Mouse (Mus musculus): Measurements from ENCODE around the gene Lrp1.

The Lrp1 gene

DNA sequence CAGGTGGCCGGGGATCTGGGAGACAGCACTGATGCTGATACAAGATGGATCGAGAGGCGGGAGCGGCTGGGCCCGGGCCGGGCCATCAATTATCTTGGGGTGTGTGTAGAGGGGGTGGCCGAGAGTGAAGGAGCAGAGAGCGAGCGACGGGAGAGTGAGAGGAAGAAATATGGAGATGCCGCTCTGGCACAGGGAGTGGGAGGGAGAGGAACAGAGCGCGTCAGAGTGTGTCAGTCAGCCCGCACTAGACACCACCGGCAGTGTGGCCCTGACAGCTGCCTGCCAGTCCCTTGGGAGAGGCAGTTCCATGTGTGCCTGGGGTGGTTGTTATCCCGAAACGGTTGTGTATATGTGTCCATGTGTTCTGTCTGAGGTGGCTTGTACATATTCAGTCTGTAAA is 93.5 kb downstream of the Lrp1 start:
- in situ Hi-C loops (cut with MboI; ENCODE audit: low sequenced_read_pairs), result no loop called here

- in situ Hi-C loops (cut with MboI; ENCODE audit: low sequenced_read_pairs), result no loop called here
These were observed 94.3 kb downstream of the Lrp1 start for GRCm38 (mm10) chr10:127526681-127527080.

- in situ Hi-C loops (cut with MboI; ENCODE audit: low sequenced_read_pairs), result no loop called here
These were observed 94.9 kb downstream of the Lrp1 start for GRCm38 (mm10) chr10:127526048-127526447.

GRCm38 (mm10) chr10:127524646-127525255 is 96.2 kb downstream of the Lrp1 start:
- in situ Hi-C loops (cut with MboI; ENCODE audit: low sequenced_read_pairs), result no loop called here

DNA sequence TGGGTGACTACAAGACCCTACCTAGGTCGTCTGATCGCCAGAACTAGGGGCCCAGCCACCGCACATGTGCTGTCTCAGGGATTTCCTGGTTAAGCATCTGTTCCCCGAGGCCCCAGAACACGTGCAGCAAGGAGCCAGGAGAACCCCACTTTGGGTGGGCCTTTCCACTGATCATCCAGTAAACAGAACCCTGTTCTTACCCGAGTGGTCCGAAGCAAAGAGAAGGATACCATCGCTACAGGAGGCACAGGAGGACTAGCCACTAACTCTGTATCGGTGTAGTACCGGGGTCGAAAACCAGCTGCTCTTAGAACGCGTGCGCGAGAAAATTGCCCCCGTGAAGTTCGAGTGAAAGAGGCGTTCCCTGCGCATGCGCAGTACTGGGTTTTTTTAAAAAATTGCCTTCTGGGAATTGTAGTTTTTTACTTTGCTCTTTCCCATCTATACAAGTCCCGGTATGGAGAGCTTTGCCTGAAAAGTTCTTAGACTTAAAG is 98.8 kb downstream of the Lrp1 start, which contains the start of gene Shmt2:
Shmt2 (minus strand) TSS at position 357 of the 494 bp plus-strand sequence.
- in situ Hi-C loops (cut with MboI; ENCODE audit: low sequenced_read_pairs), result no loop called here

- in situ Hi-C loops (cut with MboI; ENCODE audit: low sequenced_read_pairs), result no loop called here
These were observed 99.3 kb downstream of the Lrp1 start for GRCm38 (mm10) chr10:127521611-127522080.

DNA sequence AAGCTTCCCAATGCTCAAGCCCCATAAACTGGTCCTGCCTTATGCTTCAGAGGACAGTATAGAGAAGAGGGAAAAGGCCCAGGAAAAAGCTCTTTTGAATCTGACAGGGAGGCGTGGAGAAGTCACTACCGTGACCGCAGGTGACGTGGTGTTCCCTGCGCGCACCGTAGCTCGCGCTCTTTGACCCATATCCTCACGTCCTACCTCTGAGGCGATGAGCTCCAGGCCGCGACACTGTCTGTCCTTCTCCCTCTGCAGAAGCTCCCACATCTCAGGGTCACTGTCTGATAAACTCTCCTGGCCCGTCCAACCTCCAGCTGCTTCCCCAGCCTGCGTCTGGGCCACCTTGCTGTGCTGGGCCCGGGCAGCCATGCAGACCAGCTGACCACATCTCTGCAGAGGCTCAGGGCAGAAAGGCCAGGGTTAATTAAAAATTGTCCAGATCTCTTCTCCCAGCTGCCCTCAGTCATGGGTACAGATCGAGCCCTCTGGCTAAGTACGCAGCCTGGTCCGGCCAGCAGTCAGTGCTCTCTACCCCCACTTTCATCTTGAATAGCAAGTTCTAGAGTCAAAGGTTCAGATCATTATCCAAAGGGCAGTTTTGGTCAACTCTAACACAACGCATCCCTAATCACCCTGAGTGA is 100.1 kb downstream of the Lrp1 start:
- in situ Hi-C loops (cut with MboI; ENCODE audit: low sequenced_read_pairs), result no loop called here

DNA sequence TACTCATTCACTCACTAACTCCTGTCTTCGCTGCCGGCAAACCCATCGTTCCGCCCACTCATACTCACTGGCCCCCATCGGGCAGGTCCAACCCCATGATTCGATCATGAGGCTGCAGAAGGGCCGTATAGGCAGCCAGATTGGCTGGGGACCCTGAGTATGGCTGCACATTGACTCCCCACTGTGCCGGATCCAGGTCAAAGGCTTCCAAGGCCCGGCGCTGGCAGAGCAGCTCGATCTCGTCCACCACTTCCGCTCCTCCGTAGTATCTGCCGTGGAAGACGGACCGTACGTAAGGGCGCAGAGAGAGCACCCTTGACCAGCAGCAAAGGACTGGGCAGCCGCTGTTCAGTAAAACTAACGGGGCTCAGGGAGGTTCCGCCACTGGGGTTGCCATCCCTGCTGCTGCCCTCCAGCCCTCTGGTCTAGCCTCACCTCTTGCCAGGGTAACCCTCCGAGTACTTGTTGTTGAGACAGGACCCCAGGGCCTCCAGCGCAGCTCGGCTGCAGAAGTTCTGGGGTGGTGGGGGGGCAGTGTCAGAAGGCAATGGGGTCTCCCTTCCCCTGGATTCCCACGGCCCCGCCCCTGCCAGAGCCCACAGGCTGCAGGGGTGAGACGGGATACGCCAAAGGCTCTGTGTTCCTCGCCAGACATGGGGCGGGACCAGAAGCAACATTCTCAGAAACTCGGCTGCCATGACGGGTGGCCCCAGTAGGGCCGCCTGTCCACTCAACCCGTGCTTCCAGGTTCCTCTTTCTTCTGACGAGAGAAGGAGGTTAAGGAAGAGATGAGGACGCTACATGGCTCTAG is 100.8 kb downstream of the Lrp1 start:
- in situ Hi-C loops (cut with MboI; ENCODE audit: low sequenced_read_pairs), result no loop called here

GRCm38 (mm10) chr10:127519041-127519701 is 101.8 kb downstream of the Lrp1 start:
- in situ Hi-C loops (cut with MboI; ENCODE audit: low sequenced_read_pairs), result no loop called here

DNA sequence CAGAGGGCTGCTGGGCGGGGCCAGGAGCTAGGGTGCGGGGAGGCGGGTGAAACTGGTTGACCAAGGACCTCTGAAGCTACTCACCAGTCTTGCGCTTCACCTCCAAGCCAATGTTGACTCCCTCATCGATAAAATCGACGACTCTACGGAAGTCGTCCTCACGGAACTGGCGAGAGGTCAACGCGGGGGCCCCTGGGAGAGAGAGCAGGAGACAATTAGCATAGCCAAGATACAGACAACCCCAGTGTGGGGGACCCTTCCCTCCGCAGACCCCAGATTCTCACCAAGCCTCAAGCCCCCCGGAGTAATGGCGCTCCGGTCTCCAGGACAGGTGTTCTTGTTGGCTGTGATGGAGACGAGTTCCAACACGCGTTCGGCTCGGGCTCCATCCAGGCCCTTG is 103.0 kb downstream of the Lrp1 start:
- in situ Hi-C loops (cut with MboI; ENCODE audit: low sequenced_read_pairs), result no loop called here

DNA sequence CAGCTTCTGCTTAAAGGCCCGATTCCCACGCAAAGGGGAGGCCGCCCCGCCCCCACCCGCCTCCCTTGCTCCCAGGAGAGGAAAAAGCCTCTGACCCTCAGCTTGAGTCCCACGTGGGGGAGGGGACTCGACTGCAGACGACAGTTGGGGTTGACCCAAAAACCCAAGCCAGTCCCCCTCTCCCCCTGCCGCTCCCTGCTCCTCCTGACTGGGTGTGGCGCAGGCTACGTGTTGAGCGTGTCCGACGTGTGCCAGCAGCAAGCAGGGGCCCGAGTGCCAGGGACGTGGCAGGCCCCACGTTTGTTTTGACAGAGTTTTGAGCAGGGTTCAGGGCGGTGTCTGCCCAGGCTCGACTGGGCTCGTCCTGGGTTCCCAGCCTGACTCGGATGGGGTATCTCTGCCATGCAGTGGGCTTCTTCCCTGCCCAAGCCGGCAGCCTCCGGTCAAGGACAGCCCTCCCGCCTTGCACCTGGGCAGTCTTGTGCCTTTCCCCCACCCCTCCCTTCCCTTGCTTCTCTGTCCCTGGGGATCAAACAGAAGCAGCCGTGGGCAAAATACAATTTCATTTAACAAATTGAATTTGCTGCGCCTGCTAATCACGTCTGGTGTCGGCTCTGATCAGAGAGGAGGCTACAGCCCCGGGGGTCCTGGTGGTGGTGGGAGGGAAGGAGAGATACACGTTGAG is 104.2 kb downstream of the Lrp1 start:
- in situ Hi-C loops (cut with MboI; ENCODE audit: low sequenced_read_pairs), result no loop called here

GRCm38 (mm10) chr10:127515983-127516459 is 104.9 kb downstream of the Lrp1 start:
- in situ Hi-C loops (cut with MboI; ENCODE audit: low sequenced_read_pairs), result no loop called here

GRCm38 (mm10) chr10:127515271-127515982 is 105.5 kb downstream of the Lrp1 start:
- in situ Hi-C loops (cut with MboI; ENCODE audit: low sequenced_read_pairs), result no loop called here

DNA sequence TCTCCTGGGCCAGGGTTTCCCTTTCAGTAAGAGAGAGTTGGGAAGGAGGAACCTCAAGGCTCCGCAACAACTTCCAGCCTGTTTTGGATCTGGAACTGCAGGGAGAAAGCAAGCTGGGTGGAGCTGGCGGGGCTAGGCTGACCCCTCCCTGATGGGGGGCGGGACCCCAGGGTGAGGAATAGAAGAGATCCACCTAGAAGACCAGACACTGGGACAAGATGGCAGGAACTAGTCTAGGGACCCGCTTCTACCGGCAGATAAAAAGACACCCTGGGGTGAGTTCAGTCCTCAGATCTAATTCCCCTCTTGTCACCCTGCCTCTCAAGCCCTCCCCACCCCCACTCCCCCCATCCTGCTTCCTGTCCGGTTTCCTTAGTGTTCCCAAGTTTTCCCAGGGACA is 106.2 kb downstream of the Lrp1 start, which contains the start of gene Ndufa4l2:
Ndufa4l2 (plus strand) TSS at position 204 of the 400 bp plus-strand sequence.
- in situ Hi-C loops (cut with MboI; ENCODE audit: low sequenced_read_pairs), result no loop called here

GRCm38 (mm10) chr10:127514111-127514698 is 106.7 kb downstream of the Lrp1 start:
- in situ Hi-C loops (cut with MboI; ENCODE audit: low sequenced_read_pairs), result no loop called here

DNA sequence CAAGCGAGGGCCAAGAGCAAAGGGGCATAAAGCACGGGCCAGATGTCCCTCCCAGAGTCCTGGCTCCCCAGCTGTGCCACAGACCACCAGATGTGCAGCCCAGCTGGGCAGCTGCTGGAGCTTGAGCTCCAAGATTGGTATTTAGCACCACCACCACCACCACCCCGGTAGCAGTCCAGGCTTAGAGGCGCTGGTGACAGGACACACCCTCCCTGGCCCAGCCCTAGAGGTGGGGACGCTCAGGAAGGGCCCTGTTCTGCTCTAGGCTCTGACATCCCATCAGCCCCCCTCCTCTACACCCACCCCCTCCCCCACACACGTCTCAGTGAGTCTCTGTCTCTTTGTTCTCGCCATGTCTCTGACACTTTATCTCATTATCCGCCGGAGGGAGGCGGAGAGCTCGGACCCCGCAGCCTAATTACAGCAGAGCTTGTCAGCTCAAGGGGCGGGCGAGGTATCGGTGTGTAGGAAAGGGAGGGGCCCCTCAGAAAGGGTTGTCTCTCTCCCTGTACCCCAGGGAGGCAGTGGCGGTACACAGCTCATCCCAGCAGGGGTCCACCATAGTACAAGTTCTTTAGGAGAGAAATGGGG is 107.4 kb downstream of the Lrp1 start:
- in situ Hi-C loops (cut with MboI; ENCODE audit: low sequenced_read_pairs), result no loop called here

DNA sequence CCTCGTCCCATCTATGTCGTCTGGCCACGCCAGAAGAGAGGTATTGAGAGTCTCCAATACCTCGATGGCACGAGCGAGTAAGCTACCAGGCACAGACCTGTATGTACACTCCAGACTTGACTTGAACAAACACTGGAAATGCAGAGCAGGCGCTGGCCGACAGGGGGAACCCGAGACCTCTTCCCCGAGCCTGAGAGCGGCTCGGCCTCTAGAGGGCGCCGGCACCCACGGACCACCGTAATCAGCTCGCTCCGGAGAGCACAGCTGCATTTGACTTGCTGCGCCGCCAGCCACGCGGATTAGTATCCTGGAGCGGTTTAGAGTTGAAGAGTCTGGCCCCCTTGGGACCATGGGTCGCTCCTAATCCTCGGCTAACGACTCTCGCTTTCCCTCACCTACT is 108.1 kb downstream of the Lrp1 start:
- in situ Hi-C loops (cut with MboI; ENCODE audit: low sequenced_read_pairs), result no loop called here

- in situ Hi-C loops (cut with MboI; ENCODE audit: low sequenced_read_pairs), result no loop called here
These were observed 108.7 kb downstream of the Lrp1 start for GRCm38 (mm10) chr10:127512307-127512666.

Measured in CH12F3 (cell line).